Mouse (Mus musculus): Measurements from ENCODE around the gene Tbc1d16.
"Not testable (repeated sequence)": the region's sequence is repeated elsewhere in the genome, so short reads cannot be mapped to it uniquely, and the experiment has no call there.

Gene Tbc1d16

DNA sequence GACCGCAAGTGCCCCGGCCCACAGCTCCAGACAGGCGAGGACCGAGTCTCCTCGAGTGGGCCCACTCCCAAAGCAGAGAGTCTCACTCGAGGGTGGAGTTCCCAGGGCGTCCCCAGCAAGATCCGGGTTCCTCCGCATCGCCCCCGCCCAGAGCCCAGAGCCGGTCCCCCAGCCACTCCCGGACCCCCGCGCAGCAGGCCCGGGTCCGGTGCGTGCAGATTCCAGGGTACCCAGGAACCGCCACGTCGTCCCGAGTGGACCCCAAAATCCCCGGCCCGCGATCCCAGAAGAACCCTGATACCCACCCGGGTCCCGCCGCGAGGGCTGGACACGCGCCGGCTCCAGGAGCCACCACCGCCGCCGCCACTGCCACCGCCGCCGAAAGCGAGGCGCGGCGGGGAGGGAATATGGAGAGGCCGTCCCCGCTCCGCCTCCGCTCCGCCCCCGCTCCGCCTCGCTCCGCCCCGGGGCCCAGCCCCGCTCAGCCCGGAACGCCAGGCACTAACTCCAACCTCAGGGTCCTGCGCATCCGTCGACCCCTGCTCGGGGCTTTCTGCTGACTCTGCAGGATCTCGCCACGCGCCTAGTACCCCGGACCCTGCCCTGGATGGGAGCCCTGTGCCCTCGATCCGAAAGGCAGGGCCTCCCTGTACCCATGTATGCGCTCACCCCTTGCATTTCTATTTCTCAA, at the start of gene Tbc1d16, which contains the start of gene Ccdc40:
Tbc1d16 (minus strand) TSS at position 409 of the 691 bp plus-strand sequence.
Ccdc40 (plus strand) TSS at position 482 of the 691 bp plus-strand sequence.
- peak; percentile 76 to 89 for DNase-seq (ENCODE audit: inconsistent age in 2 of 2, low spot score in 1 of 2)

DNA sequence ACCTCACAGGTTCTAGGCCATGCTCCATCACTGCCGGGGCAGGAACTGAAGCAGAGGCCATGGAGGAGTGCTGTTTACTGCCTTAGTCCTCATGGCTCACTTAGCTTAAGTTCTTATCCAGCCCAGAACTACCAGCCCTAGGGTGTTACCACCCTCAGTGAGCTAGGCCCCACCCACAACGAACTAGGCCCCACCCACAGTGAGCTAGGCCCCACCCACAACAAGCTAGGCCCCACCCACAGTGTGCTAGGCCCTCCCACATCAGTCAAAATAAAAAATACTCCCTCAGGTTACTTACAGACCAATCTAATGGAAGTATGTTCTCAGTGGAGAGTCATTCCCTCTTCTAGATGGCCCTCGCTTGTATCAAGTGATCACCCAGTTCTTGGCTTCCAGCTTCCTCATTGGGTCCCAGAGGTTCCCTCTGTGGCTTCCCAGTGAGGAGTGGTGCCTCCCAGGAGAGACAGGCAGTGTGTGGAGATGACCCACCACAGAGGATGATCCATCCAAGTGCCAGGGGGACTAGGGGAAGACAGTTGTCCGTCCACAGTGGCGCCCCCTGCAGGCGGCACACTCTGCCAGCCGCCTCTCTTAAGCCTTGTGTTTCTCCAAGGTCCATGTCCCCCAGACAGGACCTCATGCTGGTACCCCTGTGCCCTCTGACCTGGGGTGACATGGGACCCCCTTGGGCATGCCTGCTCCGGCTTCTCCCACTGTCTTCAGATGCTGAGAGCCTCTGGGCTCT, 45.1 kb upstream of the Tbc1d16 start:
- DNase-seq (ENCODE audit: inconsistent age in 2 of 2, low spot score in 1 of 2) = no peak

DNA sequence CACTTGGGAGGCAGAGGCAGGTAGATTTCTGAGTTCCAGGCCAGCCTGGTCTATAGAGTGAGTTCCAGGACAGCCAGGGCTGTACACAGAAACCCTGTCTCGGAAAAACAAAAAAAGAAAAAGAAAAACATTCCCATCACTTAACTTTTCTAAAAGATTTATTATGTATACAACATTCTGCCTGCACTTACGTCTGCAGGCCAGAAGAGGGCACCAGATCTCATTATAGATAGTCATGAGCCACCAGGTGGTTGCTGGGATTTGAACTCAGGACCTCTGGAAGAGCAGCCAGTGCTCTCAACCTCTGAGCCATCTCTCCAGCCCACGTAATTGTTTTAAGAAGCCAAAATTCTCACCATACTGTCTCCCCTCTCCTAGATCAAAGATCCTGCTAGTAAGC, 44.2 kb upstream of the Tbc1d16 start:
- DNase-seq (ENCODE audit: inconsistent age in 2 of 2, low spot score in 1 of 2) = peak in 1 of 2 experiments; percentile 36

GRCm38 (mm10) chr11:119268557-119269195, 40.4 kb upstream of the Tbc1d16 start:
- no peak for DNase-seq (ENCODE audit: inconsistent age in 2 of 2, low spot score in 1 of 2)

DNA sequence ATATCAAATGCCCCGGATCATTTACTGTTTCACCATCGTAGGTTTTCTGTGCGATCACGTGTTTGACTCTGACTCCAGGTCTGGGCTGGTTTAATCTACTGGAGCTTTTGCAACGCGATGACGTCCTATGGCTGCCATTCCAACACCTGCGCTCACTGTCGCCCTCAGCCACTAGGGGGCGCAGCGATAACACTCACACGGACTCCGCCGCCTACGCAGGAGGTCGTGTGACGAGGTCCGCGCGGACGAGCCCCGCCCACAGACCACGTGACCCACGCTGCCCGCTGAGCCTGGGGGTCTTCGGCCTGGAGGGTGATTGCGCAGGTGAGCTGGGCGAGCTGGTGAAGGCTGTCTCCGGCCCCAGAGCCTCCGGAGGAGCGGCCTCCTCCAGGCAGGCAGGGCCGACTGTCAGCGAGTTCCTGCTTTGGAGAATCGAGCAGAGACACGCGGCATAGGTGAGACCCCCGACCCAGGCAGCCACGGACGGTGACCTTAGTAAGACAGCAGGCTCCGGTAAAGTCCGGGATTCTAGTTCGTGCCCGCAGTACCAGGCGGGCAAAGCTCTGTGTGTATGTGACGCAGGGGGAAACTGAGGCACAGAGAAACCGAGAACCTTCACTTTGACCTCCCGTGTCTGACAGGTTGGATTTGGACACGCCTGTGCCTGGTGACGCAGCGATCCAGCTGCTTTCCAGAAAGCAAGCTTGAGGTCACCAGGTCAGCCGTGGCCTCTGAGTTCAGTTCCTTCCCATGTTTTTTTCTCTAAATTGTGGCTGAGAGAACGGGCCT, 39.7 kb upstream of the Tbc1d16 start, which contains the start of gene Gaa:
Gaa (plus strand) TSS at position 120 of the 789 bp plus-strand sequence.
- peak; percentile 95 to 98 for DNase-seq (ENCODE audit: inconsistent age in 2 of 2, low spot score in 1 of 2)

GRCm38 (mm10) chr11:119267241-119267674, 39.0 kb upstream of the Tbc1d16 start:
- DNase-seq (ENCODE audit: inconsistent age in 2 of 2, low spot score in 1 of 2) = peak; percentile 49 to 69

DNA sequence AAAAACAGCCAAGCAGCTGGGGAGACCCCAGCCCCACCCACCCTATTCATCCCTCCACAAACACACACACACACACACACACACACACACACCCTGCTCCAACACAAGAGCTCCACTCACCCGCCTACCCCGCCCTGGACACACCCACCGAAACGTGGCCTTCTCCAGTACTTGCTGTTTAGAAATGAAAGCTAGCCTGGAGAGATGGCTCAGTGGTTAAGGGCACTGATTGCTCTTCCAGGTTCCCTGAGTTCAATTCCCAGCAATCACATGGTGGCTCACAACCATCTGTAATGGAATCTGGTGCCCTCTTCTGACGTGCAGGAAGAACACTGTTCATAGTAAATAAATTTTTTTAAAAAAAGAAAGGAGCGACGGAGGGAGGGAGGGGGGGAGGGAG, 37.5 kb upstream of the Tbc1d16 start:
- DNase-seq (ENCODE audit: inconsistent age in 2 of 2, low spot score in 1 of 2) = no peak

DNA sequence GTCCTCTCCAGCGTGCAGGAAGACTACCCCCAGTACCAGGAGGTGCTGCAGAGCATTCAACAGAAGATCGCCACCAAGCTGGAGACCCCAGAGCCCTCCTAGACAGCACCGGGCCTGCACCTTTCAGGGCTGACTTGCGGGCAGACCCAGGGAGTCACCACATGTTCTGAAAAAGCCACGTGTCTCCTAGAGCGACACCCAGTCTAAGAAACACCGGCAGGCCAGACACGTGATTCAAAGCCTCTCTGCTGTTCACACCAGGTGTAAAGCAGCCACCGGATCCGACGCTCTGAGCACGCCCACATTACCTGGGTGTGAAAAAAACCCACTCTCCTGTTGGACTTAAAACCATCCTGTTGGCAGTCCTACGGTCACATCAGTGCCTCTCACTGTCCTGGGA, 36.1 kb upstream of the Tbc1d16 start:
- no peak for DNase-seq (ENCODE audit: inconsistent age in 2 of 2, low spot score in 1 of 2)

GRCm38 (mm10) chr11:119259977-119260376, 31.7 kb upstream of the Tbc1d16 start:
- DNase-seq (ENCODE audit: inconsistent age in 2 of 2, low spot score in 1 of 2) = no peak

DNA sequence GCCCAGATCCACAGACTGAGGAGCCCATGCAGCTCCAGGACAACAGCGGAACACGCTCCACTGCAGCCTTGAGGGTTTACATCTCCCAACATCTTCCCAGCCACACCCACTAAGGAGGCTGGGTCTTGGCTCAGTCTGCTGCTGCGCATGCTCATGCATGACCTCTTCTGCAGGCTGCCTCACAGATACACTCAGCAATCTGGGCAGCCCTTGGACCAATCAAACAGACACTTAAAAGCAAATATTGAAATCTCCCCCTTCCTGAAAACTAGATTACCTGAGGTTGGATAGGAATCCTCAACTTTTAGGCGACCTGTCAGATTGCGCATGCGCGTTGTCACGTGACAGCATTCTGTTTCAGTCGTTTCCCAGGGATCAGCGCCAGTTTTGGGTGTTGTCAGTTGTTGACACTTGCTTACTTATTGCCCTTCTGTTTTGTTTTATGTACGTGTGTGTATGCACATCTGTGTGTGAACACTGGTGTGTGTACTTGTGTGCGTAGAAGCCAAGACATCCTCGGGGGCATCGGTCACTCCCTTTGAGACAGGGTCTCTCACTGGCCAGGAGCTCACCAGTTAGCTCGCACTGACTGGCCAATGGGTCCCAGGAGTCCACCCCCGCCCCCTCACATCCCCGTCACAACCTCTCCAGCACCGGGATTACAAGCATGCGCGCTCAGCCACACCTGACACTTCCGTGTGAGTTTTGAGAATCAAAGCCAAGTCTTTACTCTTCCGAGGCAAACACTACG, 30.4 kb upstream of the Tbc1d16 start:
- peak; percentile 78 to 91 for DNase-seq (ENCODE audit: inconsistent age in 2 of 2, low spot score in 1 of 2)

DNA sequence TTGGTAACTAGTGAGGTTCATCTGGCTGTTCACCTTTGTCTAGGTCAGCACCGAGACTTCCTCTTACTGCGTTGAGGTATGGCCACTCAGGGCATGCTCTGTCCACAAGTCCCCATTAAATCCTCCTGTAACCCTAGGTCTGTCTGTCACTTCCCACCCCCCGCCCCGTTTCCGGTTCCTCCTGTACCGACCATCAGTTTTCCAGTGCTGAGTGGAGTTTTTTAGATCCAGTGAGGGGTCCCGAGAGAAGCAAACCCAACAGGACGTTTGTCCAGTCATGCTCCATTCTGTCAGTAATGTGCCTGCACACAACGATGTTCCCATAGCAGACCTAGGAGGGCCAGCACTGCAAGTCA, 29.9 kb upstream of the Tbc1d16 start:
- no peak for DNase-seq (ENCODE audit: inconsistent age in 2 of 2, low spot score in 1 of 2)

DNA sequence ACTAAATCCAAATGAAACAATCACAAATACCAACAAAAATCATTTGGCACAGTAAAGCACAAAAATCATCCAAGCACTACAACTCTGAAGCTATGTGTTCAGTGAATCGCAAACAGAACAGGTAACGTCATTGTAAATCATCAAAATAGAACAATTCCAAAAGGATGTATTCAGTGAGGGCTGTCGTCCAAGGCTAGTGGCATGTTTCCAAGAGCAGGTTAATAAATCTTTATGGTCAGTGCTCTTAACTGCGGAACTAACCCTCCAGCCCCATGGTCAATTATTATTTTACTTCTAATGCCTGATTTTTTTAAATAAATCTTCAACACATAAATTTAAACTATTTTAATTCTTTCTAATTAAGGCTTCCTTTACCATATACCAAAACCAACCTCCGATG, 28.3 kb upstream of the Tbc1d16 start:
- DNase-seq (ENCODE audit: inconsistent age in 2 of 2, low spot score in 1 of 2) = peak in 1 of 2 experiments; percentile 63

- DNase-seq (ENCODE audit: inconsistent age in 2 of 2, low spot score in 1 of 2) = peak in 1 of 2 experiments; percentile 47
Observed at GRCm38 (mm10) chr11:119252854-119253541, 24.7 kb upstream of the Tbc1d16 start.

DNA sequence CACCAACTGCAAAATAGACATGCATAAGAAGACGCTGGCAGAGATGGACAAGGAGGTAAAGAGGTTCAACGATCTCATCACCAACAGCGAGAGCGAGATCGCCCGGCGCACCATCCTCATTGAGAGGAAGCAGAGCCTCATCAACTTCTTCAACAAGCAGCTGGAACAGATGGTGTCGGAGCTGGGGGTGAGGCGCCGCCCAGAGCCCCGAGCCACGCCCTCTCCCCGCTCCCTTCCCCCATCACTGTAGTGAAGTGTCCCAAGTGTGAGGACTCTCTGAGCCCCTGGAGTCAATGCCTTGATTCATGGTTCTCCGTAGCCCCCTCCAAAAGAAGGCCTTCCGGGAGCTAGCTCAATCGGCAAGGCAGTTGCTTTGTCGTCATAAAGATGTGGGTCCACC, 22.7 kb upstream of the Tbc1d16 start:
- no peak for DNase-seq (ENCODE audit: inconsistent age in 2 of 2, low spot score in 1 of 2)

GRCm38 (mm10) chr11:119249011-119249410, 20.7 kb upstream of the Tbc1d16 start:
- peak; percentile 39 to 88 for DNase-seq (ENCODE audit: inconsistent age in 2 of 2, low spot score in 1 of 2)

DNA sequence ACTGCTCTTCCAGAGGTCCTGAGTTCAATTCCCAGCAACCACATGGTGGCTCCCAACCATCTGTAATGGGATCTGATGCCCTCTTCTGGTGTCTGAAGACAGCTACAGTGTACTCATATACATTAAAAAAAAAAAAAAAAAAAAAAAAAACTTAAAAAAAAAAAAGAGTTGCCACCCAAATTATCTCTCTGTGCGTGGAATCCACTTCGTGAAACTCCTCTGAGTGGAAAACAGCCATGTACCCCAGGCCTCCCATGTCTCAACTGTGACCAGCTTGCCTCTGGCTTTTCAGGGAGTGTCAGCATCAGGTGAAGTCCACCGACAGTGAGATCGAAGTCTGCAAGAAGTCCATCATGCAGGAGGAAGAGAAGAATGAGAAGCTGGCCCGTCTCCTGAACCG, 17.2 kb upstream of the Tbc1d16 start:
- not testable (repeated sequence) for DNase-seq (ENCODE audit: inconsistent age in 2 of 2, low spot score in 1 of 2)

GRCm38 (mm10) chr11:119239480-119239879, 11.2 kb upstream of the Tbc1d16 start:
- DNase-seq (ENCODE audit: inconsistent age in 2 of 2, low spot score in 1 of 2) = no peak

- peak; percentile 67 to 78 for DNase-seq (ENCODE audit: inconsistent age in 2 of 2, low spot score in 1 of 2)
Observed at GRCm38 (mm10) chr11:119238305-119238721, 10.0 kb upstream of the Tbc1d16 start.

DNA sequence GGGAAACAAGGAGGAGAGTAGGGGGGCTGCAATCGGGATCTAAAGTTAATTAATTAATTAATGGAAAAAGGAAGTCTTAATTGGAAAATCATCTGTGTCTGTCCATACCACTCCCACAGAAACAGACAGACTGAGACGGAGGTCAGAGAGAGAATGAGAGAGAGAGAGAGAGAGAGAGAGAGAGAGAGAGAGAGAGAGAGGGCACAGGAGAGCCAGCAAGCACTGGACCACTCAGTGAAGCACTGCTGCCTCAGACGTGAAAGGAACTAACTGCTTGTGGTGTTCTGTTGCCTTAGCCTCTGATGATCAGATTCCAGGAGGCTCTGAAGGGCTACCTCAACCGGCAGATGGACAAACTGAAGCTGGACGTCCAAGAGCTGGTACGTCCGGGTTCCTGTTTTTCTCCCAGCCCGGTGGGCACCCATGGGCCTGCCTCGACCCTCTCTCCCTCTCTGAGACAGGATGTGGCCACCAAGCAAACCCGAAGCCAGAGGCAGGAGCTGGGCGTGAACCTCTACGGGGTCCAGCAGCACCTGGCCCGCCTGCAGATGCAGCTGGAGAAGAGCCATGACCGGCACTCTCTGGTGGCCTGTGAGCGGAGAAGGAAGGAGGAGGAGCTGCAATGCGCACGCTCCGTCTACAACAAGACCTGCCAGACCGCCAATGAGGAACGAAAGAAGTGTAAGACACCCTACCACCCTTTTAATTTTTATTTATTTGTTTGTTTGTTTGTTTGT, 9.4 kb upstream of the Tbc1d16 start:
- DNase-seq (ENCODE audit: inconsistent age in 2 of 2, low spot score in 1 of 2) = peak; percentile 37 to 65
